Mouse (Mus musculus) liver, embryonic 16.5 days (tissue): Measurements from ENCODE around the gene Rhob. TPM values are rescaled to one million over a fixed set of nuclear protein-coding genes. Genes with fewer than 3 reads are reported as not detected.
"Not testable (repeated sequence)": the region's sequence is repeated elsewhere in the genome, so short reads cannot be mapped to it uniquely, and the experiment has no call there.

Experiments used
- ATAC-seq: fragments of 200-750 bp; cut with Nextera tagmentation; 2 replicates; pipeline ENCODE4 v1.8.0; 2017; ENCODE audit warnings: low read depth, mild to moderate bottlenecking, moderate number of reproducible peaks, moderate library complexity
- H3K27ac ChIP-seq: fragments of 300-500 bp; sonication (generic); 2 replicates; pipeline ENCODE4 v1.5.1; 2014; ENCODE audit warnings: mild to moderate bottlenecking, low read length
- H3K27me3 ChIP-seq: fragments of 300-500 bp; sonication (generic); 2 replicates; pipeline ENCODE4 v1.6.1; 2014; ENCODE audit warnings: low read depth, low read length, mixed read lengths; ENCODE audit not compliant: control insufficient read depth, insufficient read depth
- H3K36me3 ChIP-seq: fragments of 300-500 bp; sonication (generic); 2 replicates; pipeline ENCODE4 v1.6.1; 2014; ENCODE audit warnings: mild to moderate bottlenecking; ENCODE audit not compliant: control insufficient read depth, insufficient read depth
- H3K4me1 ChIP-seq: fragments of 300-500 bp; sonication (generic); 2 replicates; pipeline ENCODE4 v1.6.1; 2014; ENCODE audit warnings: low read depth, low read length, mixed read lengths; ENCODE audit not compliant: control insufficient read depth
- H3K4me2 ChIP-seq: fragments of 300-500 bp; sonication (generic); 2 replicates; pipeline ENCODE4 v1.6.1; 2014; ENCODE audit warnings: low read depth, low read length, mixed read lengths
- H3K4me3 ChIP-seq: fragments of 300-500 bp; sonication (generic); 2 replicates; pipeline ENCODE4 v1.5.1; 2014; ENCODE audit warnings: low read depth, mild to moderate bottlenecking, low read length
- H3K9ac ChIP-seq: fragments of 300-500 bp; sonication (generic); 2 replicates; pipeline ENCODE4 v1.6.1; 2014; ENCODE audit warnings: low read depth, low read length
- H3K9me3 ChIP-seq: fragments of 300-500 bp; sonication (generic); replicated peaks from 2 replicates; pipeline ENCODE4 v1.6.1; 2016; ENCODE audit warnings: low read length; ENCODE audit not compliant: control insufficient read depth
- WGBS: fragments of 180-500 bp; shearing (Covaris S2); extraction: QIAGEN DNeasy Blood & Tissue Kit; methylation state at CpG from one replicate; pipeline ENCODE4 v1.1.7; 2014; ENCODE audit not compliant: insufficient replicate concordance; 5-methylcytosine and 5-hydroxymethylcytosine counted together
- polyA plus RNA-seq: library from polyadenylated mRNA; unstranded; fragments of >200 nt; fragmentation: Nextera tagmentation; extraction: Ambion mirVana; gene quantifications from 2 replicates; pipeline ENCODE4 v1.2.1, GENCODE M21; 2015

Rhob gene
- polyA plus RNA-seq, 1 experiment from 2014 or later: 7.1 TPM

GRCm38 (mm10) chr12:8461575-8461974 lies 38.2 kb downstream of the Rhob start:
- H3K27me3 ChIP-seq, H3K27ac ChIP-seq, H3K36me3 ChIP-seq, H3K9me3 ChIP-seq, H3K9ac ChIP-seq, H3K4me1 ChIP-seq, H3K4me2 ChIP-seq, H3K4me3 ChIP-seq, ATAC-seq: not testable (repeated sequence)
- 68% methylated on average over 8 of the region's 8 CpGs for WGBS

GRCm38 (mm10) chr12:8458400-8458799 lies 41.4 kb downstream of the Rhob start:
- Histone ChIP-seq H3K4me1 (no peaks in the 10 kb centered on the region), H3K27me3 (no peaks in the 10 kb centered on the region), H3K4me2 (no peak overlapping the region), H3K9me3 (no peaks in the 10 kb centered on the region), H3K36me3 (no peaks in the 10 kb centered on the region), H3K4me3 (no peak overlapping the region), H3K27ac (no peak overlapping the region), H3K9ac (no peak overlapping the region)
- ATAC-seq: no peak
- WGBS: 47% methylated on average over 8 of the region's 8 CpGs

- ATAC-seq: no peak
- Histone ChIP-seq H3K4me3 (no peak overlapping the region), H3K4me1 (no peaks in the 10 kb centered on the region), H3K27me3 (no peaks in the 10 kb centered on the region), H3K4me2 (no peak overlapping the region), H3K9me3 (no peaks in the 10 kb centered on the region), H3K27ac (no peak overlapping the region), H3K9ac (no peak overlapping the region), H3K36me3 (no peaks in the 10 kb centered on the region)
- WGBS: 69% methylated on average over 5 of the region's 5 CpGs
Observed at GRCm38 (mm10) chr12:8457052-8457451, 42.8 kb downstream of the Rhob start.

- H3K4me2 ChIP-seq: no peak overlapping the region
- 24% methylated on average over 2 of the region's 2 CpGs for WGBS
- no peak for ATAC-seq
Observed at GRCm38 (mm10) chr12:8455046-8455445, 44.8 kb downstream of the Rhob start.

GRCm38 (mm10) chr12:8454487-8454886 lies 45.3 kb downstream of the Rhob start:
- H3K27ac ChIP-seq: no peak overlapping the region
- H3K4me2 ChIP-seq: no peak overlapping the region
- no peak overlapping the region for H3K4me3 ChIP-seq
- H3K4me1 ChIP-seq: no peaks in the 10 kb centered on the region
- H3K9ac ChIP-seq: no peak overlapping the region
- no peaks in the 10 kb centered on the region for H3K9me3 ChIP-seq
- H3K36me3 ChIP-seq: no peaks in the 10 kb centered on the region
- H3K27me3 ChIP-seq: no peaks in the 10 kb centered on the region
- WGBS: 45% methylated on average over 3 of the region's 3 CpGs
- ATAC-seq: peak; percentile 37; the same call in 1 of the 2 replicates

More at GRCm38 (mm10) chr12:8455046-8455445, 44.8 kb downstream of the Rhob start:
- Histone ChIP-seq H3K4me3 (no peak overlapping the region), H3K9me3 (no peaks in the 10 kb centered on the region), H3K4me1 (no peaks in the 10 kb centered on the region), H3K27me3 (no peaks in the 10 kb centered on the region), H3K9ac (no peak overlapping the region), H3K36me3 (no peaks in the 10 kb centered on the region), H3K27ac (no peak overlapping the region)

- Histone ChIP-seq H3K9me3 (no peaks in the 10 kb centered on the region), H3K9ac (no peak overlapping the region), H3K27me3 (no peaks in the 10 kb centered on the region), H3K4me2 (no peak overlapping the region), H3K27ac (no peak overlapping the region), H3K4me3 (no peak overlapping the region), H3K36me3 (no peaks in the 10 kb centered on the region), H3K4me1 (no peaks in the 10 kb centered on the region)
- WGBS: 68% methylated on average over 7 of the region's 7 CpGs
- ATAC-seq: no peak
Observed at GRCm38 (mm10) chr12:8452766-8453621, 46.8 kb downstream of the Rhob start.

- no peak; the same call in 1 of the 2 replicates for ATAC-seq
- no peak overlapping the region for H3K4me3 ChIP-seq
- no peak overlapping the region for H3K27ac ChIP-seq
- 45% methylated on average over 7 of the region's 7 CpGs for WGBS
- H3K36me3 ChIP-seq: no peaks in the 10 kb centered on the region
- H3K9me3 ChIP-seq: no peaks in the 10 kb centered on the region
- H3K9ac ChIP-seq: no peak overlapping the region
- no peaks in the 10 kb centered on the region for H3K27me3 ChIP-seq
- no peak overlapping the region for H3K4me2 ChIP-seq
- H3K4me1 ChIP-seq: no peaks in the 10 kb centered on the region
Observed at GRCm38 (mm10) chr12:8451571-8452485, 48.0 kb downstream of the Rhob start.

- 35% methylated on average over 6 of the region's 6 CpGs for WGBS
Observed at GRCm38 (mm10) chr12:8450639-8451038, 49.2 kb downstream of the Rhob start.

GRCm38 (mm10) chr12:8450028-8450427 lies 49.8 kb downstream of the Rhob start:
- no peaks in the 10 kb centered on the region for H3K36me3 ChIP-seq
- WGBS: 79% methylated on average over 1 of the region's 1 CpGs
- ATAC-seq: no peak

More at GRCm38 (mm10) chr12:8450639-8451038, 49.2 kb downstream of the Rhob start:
- Histone ChIP-seq H3K9me3 (no peaks in the 10 kb centered on the region), H3K27me3 (no peaks in the 10 kb centered on the region), H3K4me3 (no peak overlapping the region), H3K4me1 (no peaks in the 10 kb centered on the region), H3K36me3 (no peaks in the 10 kb centered on the region), H3K27ac (no peak overlapping the region), H3K9ac (no peak overlapping the region), H3K4me2 (no peak overlapping the region)
- ATAC-seq: no peak

More at GRCm38 (mm10) chr12:8450028-8450427, 49.8 kb downstream of the Rhob start:
- no peak overlapping the region for H3K4me3 ChIP-seq
- H3K4me1 ChIP-seq: no peaks in the 10 kb centered on the region
- no peaks in the 10 kb centered on the region for H3K9me3 ChIP-seq
- H3K9ac ChIP-seq: no peak overlapping the region
- H3K27ac ChIP-seq: no peak overlapping the region
- H3K4me2 ChIP-seq: no peak overlapping the region
- H3K27me3 ChIP-seq: no peaks in the 10 kb centered on the region
